Mouse (Mus musculus) E14TG2a.4 (cell line): Measurements from ENCODE around the gene Metrnl.

Source experiments
- CTCF ChIP-seq: conservative IDR thresholded peaks from 2 replicates; pipeline ENCODE4 v1.5.1; 2014; ENCODE audit warnings: low read length
- NANOG ChIP-seq: IDR thresholded peaks from 2 replicates; pipeline ENCODE4 v1.6.1; 2014; ENCODE audit warnings: borderline replicate concordance, low read length, mixed read lengths
- POU5F1 ChIP-seq: IDR thresholded peaks from 2 replicates; pipeline ENCODE4 v1.6.1; 2014; ENCODE audit warnings: low read length, borderline replicate concordance

DNA sequence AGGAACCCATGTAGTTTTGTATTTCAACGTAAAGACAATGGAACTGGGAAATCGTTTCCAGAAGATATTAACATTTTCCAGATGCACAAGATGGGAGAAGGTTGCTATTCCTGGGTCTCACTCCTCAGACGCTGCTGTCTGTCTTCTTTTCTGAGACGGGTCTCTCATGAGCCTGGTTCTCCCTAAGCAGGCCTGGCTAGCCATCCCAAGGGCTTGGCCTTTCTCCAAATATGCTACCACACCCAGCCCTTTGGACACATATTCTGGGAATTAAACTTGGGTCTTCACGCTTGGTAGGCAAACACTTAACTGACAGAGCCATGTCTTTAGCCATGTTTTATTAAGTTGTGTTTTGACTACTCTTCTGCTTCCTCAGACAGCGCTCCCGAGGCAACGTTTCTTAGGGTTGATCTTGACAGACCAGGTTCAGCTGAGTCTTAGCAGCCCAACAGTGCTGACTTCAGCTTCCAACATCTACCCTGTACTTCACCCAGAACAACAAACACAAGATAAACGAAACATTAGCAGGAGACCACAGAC is 46.9 kb upstream of the Metrnl start:
- TF ChIP-seq CTCF = no peak
- TF ChIP-seq POU5F1 = no peak
- TF ChIP-seq NANOG = no peak
